Mouse (Mus musculus): ENCODE results near the gene Hsp90ab1. TPM values are rescaled to one million over a fixed set of nuclear protein-coding genes. Genes with fewer than 3 reads are reported as not detected.
A peak's percentile ranks its signal among the peaks of the same experiment; 100 is the strongest.

Hsp90ab1 gene
- polyA plus RNA-seq, 1 experiment from 2014 or later = 1,787 TPM

- no peak for ATAC-seq (replicated peaks; ENCODE audit: low FRiP score)
- H3K4me2 ChIP-seq (ENCODE audit: low read depth, low read length, severe bottlenecking) = no peak overlapping the region
- H3K36me3 ChIP-seq (ENCODE audit: control insufficient read depth, insufficient read depth, low read length) = no peaks in the 10 kb centered on the region
- no peak overlapping the region for H3K9ac ChIP-seq (ENCODE audit: low read length)
- H3K27me3 ChIP-seq (ENCODE audit: control insufficient read depth, insufficient read depth, low read length) = no peaks in the 10 kb centered on the region
- no peak overlapping the region for H3K27ac ChIP-seq (ENCODE audit: low read depth, low read length)
- DNase-seq (ENCODE audit: low spot score) = no peak
- H3K9me3 ChIP-seq (ENCODE audit: control insufficient read depth, low read length) = no peaks in the 10 kb centered on the region
- H3K4me3 ChIP-seq (ENCODE audit: low read depth, low read length) = no peak overlapping the region
- 66% methylated on average over 5 of the region's 5 CpGs for WGBS
- peaks cover 2% of the 10 kb centered on the region; the same call in 1 of the 2 replicates for H3K4me1 ChIP-seq (replicated peaks; ENCODE audit: control insufficient read depth, insufficient read depth, low read length)
Measured at GRCm38 (mm10) chr17:45578242-45578641, 5.2 kb upstream of the Hsp90ab1 start.

- Histone ChIP-seq H3K4me2 (ENCODE audit: low read depth, low read length, severe bottlenecking) (no peak overlapping the region), H3K4me1 (replicated peaks; ENCODE audit: control insufficient read depth, insufficient read depth, low read length) (peaks cover 2% of the 10 kb centered on the region; the same call in 1 of the 2 replicates), H3K9ac (ENCODE audit: low read length) (no peak overlapping the region; the same call in 1 of the 2 replicates), H3K9me3 (ENCODE audit: control insufficient read depth, low read length) (no peaks in the 10 kb centered on the region), H3K27me3 (ENCODE audit: control insufficient read depth, insufficient read depth, low read length) (no peaks in the 10 kb centered on the region), H3K4me3 (ENCODE audit: low read depth, low read length) (no peak overlapping the region), H3K27ac (ENCODE audit: low read depth, low read length) (no peak overlapping the region), H3K36me3 (ENCODE audit: control insufficient read depth, insufficient read depth, low read length) (peaks cover 11% of the 10 kb centered on the region; the same call in 1 of the 2 replicates)
- ATAC-seq (replicated peaks; ENCODE audit: low FRiP score) (no peak), DNase-seq (ENCODE audit: low spot score) (no peak)
- WGBS = 90% methylated on average over 8 of the region's 8 CpGs
Measured at GRCm38 (mm10) chr17:45575123-45575897, 2.2 kb upstream of the Hsp90ab1 start.

- H3K27ac ChIP-seq (ENCODE audit: low read depth, low read length) = peak overlapping the region; percentile 95
- DNase-seq (ENCODE audit: low spot score) = peak; percentile 81
- H3K4me1 ChIP-seq (replicated peaks; ENCODE audit: control insufficient read depth, insufficient read depth, low read length) = peaks cover 4% of the 10 kb centered on the region; the same call in 1 of the 2 replicates
- H3K4me2 ChIP-seq (ENCODE audit: low read depth, low read length, severe bottlenecking) = peak overlapping the region; percentile 67
- H3K9me3 ChIP-seq (ENCODE audit: control insufficient read depth, low read length) = no peaks in the 10 kb centered on the region
- no peaks in the 10 kb centered on the region for H3K27me3 ChIP-seq (ENCODE audit: control insufficient read depth, insufficient read depth, low read length)
- H3K4me3 ChIP-seq (ENCODE audit: low read depth, low read length) = peak overlapping the region; percentile 100
- ATAC-seq (replicated peaks; ENCODE audit: low FRiP score) = peak; percentile 40
- peaks cover 20% of the 10 kb centered on the region for H3K36me3 ChIP-seq (ENCODE audit: control insufficient read depth, insufficient read depth, low read length)
- H3K9ac ChIP-seq (ENCODE audit: low read length) = peak overlapping the region; percentile 99
- WGBS = 2% methylated on average over 17 of the region's 17 CpGs
Measured at GRCm38 (mm10) chr17:45574129-45574761, 1.2 kb upstream of the Hsp90ab1 start.

- peak overlapping the region; percentile 100 for H3K4me3 ChIP-seq (ENCODE audit: low read depth, low read length)
- H3K36me3 ChIP-seq (ENCODE audit: control insufficient read depth, insufficient read depth, low read length) = peaks cover 25% of the 10 kb centered on the region
- peak overlapping the region; percentile 99 for H3K9ac ChIP-seq (ENCODE audit: low read length)
- 0% methylated on average over 15 of the region's 18 CpGs for WGBS
- no peaks in the 10 kb centered on the region for H3K27me3 ChIP-seq (ENCODE audit: control insufficient read depth, insufficient read depth, low read length)
- ATAC-seq (replicated peaks; ENCODE audit: low FRiP score) = peak; percentile 63
- peak overlapping the region; percentile 67 for H3K4me2 ChIP-seq (ENCODE audit: low read depth, low read length, severe bottlenecking)
- peak; percentile 97 for DNase-seq (ENCODE audit: low spot score)
- H3K4me1 ChIP-seq (replicated peaks; ENCODE audit: control insufficient read depth, insufficient read depth, low read length) = peaks cover 4% of the 10 kb centered on the region; the same call in 1 of the 2 replicates
- H3K9me3 ChIP-seq (ENCODE audit: control insufficient read depth, low read length) = no peaks in the 10 kb centered on the region
- H3K27ac ChIP-seq (ENCODE audit: low read depth, low read length) = peak overlapping the region; percentile 95
Measured at GRCm38 (mm10) chr17:45573780-45574123, 681 bp upstream of the Hsp90ab1 start.

- Histone ChIP-seq H3K9me3 (ENCODE audit: control insufficient read depth, low read length) (no peaks in the 10 kb centered on the region), H3K4me3 (ENCODE audit: low read depth, low read length) (peak overlapping the region; percentile 100), H3K9ac (ENCODE audit: low read length) (peak overlapping the region; percentile 99), H3K27ac (ENCODE audit: low read depth, low read length) (peak overlapping the region; percentile 95), H3K4me2 (ENCODE audit: low read depth, low read length, severe bottlenecking) (peak overlapping the region; percentile 67), H3K4me1 (replicated peaks; ENCODE audit: control insufficient read depth, insufficient read depth, low read length) (peaks cover 4% of the 10 kb centered on the region; the same call in 1 of the 2 replicates), H3K27me3 (ENCODE audit: control insufficient read depth, insufficient read depth, low read length) (no peaks in the 10 kb centered on the region), H3K36me3 (ENCODE audit: control insufficient read depth, insufficient read depth, low read length) (peaks cover 37% of the 10 kb centered on the region)
- peak; percentile 92 for DNase-seq (ENCODE audit: low spot score)
- ATAC-seq (replicated peaks; ENCODE audit: low FRiP score) = peak; percentile 67
- under 1% methylated on average over 57 of the region's 57 CpGs for WGBS
Measured at GRCm38 (mm10) chr17:45572103-45573086, 676 bp downstream of the Hsp90ab1 start.

GRCm38 (mm10) chr17:45569999-45570398 lies 3.1 kb downstream of the Hsp90ab1 start:
- H3K9me3 ChIP-seq (ENCODE audit: control insufficient read depth, low read length) = no peaks in the 10 kb centered on the region
- peaks cover 44% of the 10 kb centered on the region for H3K36me3 ChIP-seq (ENCODE audit: control insufficient read depth, insufficient read depth, low read length)
- WGBS = 91% methylated on average over 4 of the region's 4 CpGs
- no peak overlapping the region for H3K4me3 ChIP-seq (ENCODE audit: low read depth, low read length)
- DNase-seq (ENCODE audit: low spot score) (no peak), ATAC-seq (replicated peaks; ENCODE audit: low FRiP score) (no peak)
- H3K27ac ChIP-seq (ENCODE audit: low read depth, low read length) = no peak overlapping the region
- H3K4me1 ChIP-seq (replicated peaks; ENCODE audit: control insufficient read depth, insufficient read depth, low read length) = peaks cover 5% of the 10 kb centered on the region; the same call in 1 of the 2 replicates
- no peak overlapping the region for H3K4me2 ChIP-seq (ENCODE audit: low read depth, low read length, severe bottlenecking)
- H3K27me3 ChIP-seq (ENCODE audit: control insufficient read depth, insufficient read depth, low read length) = no peaks in the 10 kb centered on the region
- no peak overlapping the region for H3K9ac ChIP-seq (ENCODE audit: low read length)

- WGBS = 88% methylated on average over 12 of the region's 12 CpGs
- no peaks in the 10 kb centered on the region for H3K9me3 ChIP-seq (ENCODE audit: control insufficient read depth, low read length)
- H3K4me2 ChIP-seq (ENCODE audit: low read depth, low read length, severe bottlenecking) = no peak overlapping the region
- H3K27me3 ChIP-seq (ENCODE audit: control insufficient read depth, insufficient read depth, low read length) = no peaks in the 10 kb centered on the region
- no peak for ATAC-seq (replicated peaks; ENCODE audit: low FRiP score)
- H3K27ac ChIP-seq (ENCODE audit: low read depth, low read length) = no peak overlapping the region
- H3K36me3 ChIP-seq (ENCODE audit: control insufficient read depth, insufficient read depth, low read length) = peaks cover 44% of the 10 kb centered on the region
- H3K9ac ChIP-seq (ENCODE audit: low read length) = no peak overlapping the region
- H3K4me3 ChIP-seq (ENCODE audit: low read depth, low read length) = no peak overlapping the region
- H3K4me1 ChIP-seq (replicated peaks; ENCODE audit: control insufficient read depth, insufficient read depth, low read length) = peaks cover 10% of the 10 kb centered on the region; the same call in 1 of the 2 replicates
- no peak for DNase-seq (ENCODE audit: low spot score)
Measured at GRCm38 (mm10) chr17:45568990-45569389, 4.1 kb downstream of the Hsp90ab1 start.

- no peaks in the 10 kb centered on the region for H3K9me3 ChIP-seq (ENCODE audit: control insufficient read depth, low read length)
- 41% methylated on average over 4 of the region's 4 CpGs for WGBS
- H3K4me3 ChIP-seq (ENCODE audit: low read depth, low read length) = no peak overlapping the region
- no peak overlapping the region for H3K27ac ChIP-seq (ENCODE audit: low read depth, low read length)
- H3K27me3 ChIP-seq (ENCODE audit: control insufficient read depth, insufficient read depth, low read length) = no peaks in the 10 kb centered on the region
- H3K4me1 ChIP-seq (replicated peaks; ENCODE audit: control insufficient read depth, insufficient read depth, low read length) = peaks cover 10% of the 10 kb centered on the region; the same call in 1 of the 2 replicates
- H3K4me2 ChIP-seq (ENCODE audit: low read depth, low read length, severe bottlenecking) = no peak overlapping the region
- H3K36me3 ChIP-seq (ENCODE audit: control insufficient read depth, insufficient read depth, low read length) = peaks cover 44% of the 10 kb centered on the region
- no peak for DNase-seq (ENCODE audit: low spot score)
- H3K9ac ChIP-seq (ENCODE audit: low read length) = no peak overlapping the region
- ATAC-seq (replicated peaks; ENCODE audit: low FRiP score) = no peak
Measured at GRCm38 (mm10) chr17:45567162-45567601, 5.9 kb downstream of the Hsp90ab1 start.

Data from forebrain, embryonic 11.5 days (tissue).